Mouse (Mus musculus) C2C12 (cell line): ENCODE data around the gene Ppa1.

Experiments used
- CEBPB ChIP-seq: IDR thresholded peaks from one replicate; pipeline ENCODE4 v1.6.1; 2011; ENCODE audit warnings: low read depth, mild to moderate bottlenecking, control low read depth, moderate library complexity
- CTCF ChIP-seq: IDR thresholded peaks from one replicate; pipeline ENCODE4 v1.5.1; 2011; ENCODE audit not compliant: control insufficient read depth, insufficient read depth, insufficient read length
- MAX ChIP-seq: IDR thresholded peaks from one replicate; pipeline ENCODE4 v1.6.1; 2011; ENCODE audit warnings: mild to moderate bottlenecking, control low read depth
- MYOG ChIP-seq: IDR thresholded peaks from one replicate; pipeline ENCODE4 v1.6.1; 2011; ENCODE audit not compliant: control insufficient read depth, insufficient read length; ENCODE audit errors: extremely low read depth
- USF1 ChIP-seq: IDR thresholded peaks from one replicate; pipeline ENCODE4 v1.6.1; 2011; ENCODE audit warnings: low read depth, mild to moderate bottlenecking, control low read depth, moderate library complexity

GRCm38 (mm10) chr10:61640363-61640762, 8.0 kb upstream of the Ppa1 start:
- no peak for TF ChIP-seq CTCF
- TF ChIP-seq CEBPB, result no peak
- TF ChIP-seq MAX, result no peak
- no peak for TF ChIP-seq USF1
- no peak for TF ChIP-seq MYOG
